Mouse (Mus musculus) kidney, adult 2 months (tissue): ENCODE measurements around the gene Cyld.

Source experiments
- CTCF ChIP-seq: fragments of 200-500 bp; conservative IDR thresholded peaks from 2 replicates; pipeline ENCODE4 v1.5.1; 2011; ENCODE audit warnings: low read depth, mild to moderate bottlenecking, control low read depth, low read length, moderate library complexity, mixed read lengths; ENCODE audit not compliant: insufficient read depth, insufficient read length
- POLR2A ChIP-seq: fragments of 200-500 bp; IDR thresholded peaks from one replicate; pipeline ENCODE4 v1.6.1; 2011; ENCODE audit warnings: low read depth, low read length, control low read depth

GRCm38 (mm10) chr8:88683656-88684289, 13.1 kb upstream of the Cyld start:
- TF ChIP-seq CTCF (no peak), POLR2A (no peak)
